In the genomic region with DNA sequence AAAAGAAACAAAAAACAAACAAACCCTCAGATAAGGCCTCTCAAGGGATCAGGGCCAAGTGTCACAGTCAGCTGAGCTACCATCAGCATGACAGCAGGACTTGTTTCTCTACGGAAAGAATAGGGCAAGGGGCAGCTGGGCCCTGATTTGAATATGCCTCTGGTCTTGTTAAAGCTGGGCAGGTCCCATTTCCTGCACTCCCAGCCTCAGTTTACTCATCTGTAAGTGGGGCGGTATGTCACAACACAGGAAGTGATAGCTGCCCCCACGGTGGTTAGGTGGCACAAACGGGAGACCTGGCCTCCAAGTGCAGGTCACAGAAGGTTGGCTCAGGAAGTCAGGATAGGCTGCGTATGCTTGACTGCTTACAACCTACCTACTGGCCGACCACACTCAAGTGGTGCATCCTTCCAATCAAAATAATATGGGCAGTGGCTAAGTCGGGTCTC, we compare ENCODE assay signal across 8 mouse cellular contexts. TPM values are rescaled to one million over a fixed set of nuclear protein-coding genes. Genes with fewer than 3 reads are reported as not detected.
DNase-seq lines count a peak whose midpoint lies in the region; ATAC-seq and TF ChIP-seq lines count a peak whose summit lies in the region.

No protein-coding gene starts in this region.

- DNase-seq in kidney, adult 18-20 months = peak; percentile 31
- DNase-seq in kidney, adult 8-10 months = no peak
- no peak for DNase-seq in forebrain, embryonic 11.5 days (ENCODE audit: low spot score)
- DNase-seq in liver, embryonic 13.5 days = no peak
- DNase-seq in urinary bladder, adult 18-20 months (ENCODE audit: low spot score in 2 of 2) = no peak
- no peak for DNase-seq in layer of hippocampus, adult 9-11 months
- DNase-seq in lung, postnatal 4 days = no peak

- H3K9me3 ChIP-seq in E14TG2a.4 (ENCODE audit: low read length) = no peaks in the 10 kb centered on the region
- no peaks in the 10 kb centered on the region for H3K9me3 ChIP-seq in forebrain, embryonic 11.5 days (ENCODE audit: control insufficient read depth, low read length)
- no peaks in the 10 kb centered on the region for H3K9me3 ChIP-seq in liver, embryonic 13.5 days (replicated peaks)

- no peaks in the 10 kb centered on the region for H3K27me3 ChIP-seq in E14TG2a.4 (ENCODE audit: insufficient read depth, low read length)
- H3K27me3 ChIP-seq in forebrain, embryonic 11.5 days (ENCODE audit: control insufficient read depth, insufficient read depth, low read length) = no peaks in the 10 kb centered on the region
- H3K27me3 ChIP-seq in liver, embryonic 13.5 days = no peaks in the 10 kb centered on the region

- H3K4me3 ChIP-seq in E14TG2a.4 (replicated peaks; ENCODE audit: low read length) = peak overlapping the region; percentile 97
- H3K4me3 ChIP-seq in forebrain, embryonic 11.5 days (ENCODE audit: low read depth, low read length) = peak overlapping the region; percentile 95
- H3K4me3 ChIP-seq in liver, embryonic 13.5 days (replicated peaks) = peak overlapping the region; percentile 95

- H3K27ac ChIP-seq in forebrain, embryonic 11.5 days (ENCODE audit: low read depth, low read length) = no peak overlapping the region
- peak overlapping the region; percentile 84 for H3K27ac ChIP-seq in liver, embryonic 13.5 days

- 37% methylated on average over 7 of the region's 7 CpGs for WGBS in forebrain, embryonic 11.5 days
- 23% methylated on average over 7 of the region's 7 CpGs for WGBS in liver, embryonic 13.5 days (ENCODE audit: insufficient replicate concordance)

- ATAC-seq in forebrain, embryonic 11.5 days (replicated peaks; ENCODE audit: low FRiP score) = no peak
- ATAC-seq in liver, embryonic 13.5 days (ENCODE audit: low read depth) = no peak

- peaks cover 30% of the 10 kb centered on the region for H3K36me3 ChIP-seq in E14TG2a.4 (ENCODE audit: insufficient read depth, low read length)
- H3K36me3 ChIP-seq in forebrain, embryonic 11.5 days (ENCODE audit: control insufficient read depth, insufficient read depth, low read length) = no peaks in the 10 kb centered on the region
- H3K36me3 ChIP-seq in liver, embryonic 13.5 days = no peaks in the 10 kb centered on the region

- H3K4me1 ChIP-seq in E14TG2a.4 (replicated peaks; ENCODE audit: low read depth, low read length) = peaks cover 82% of the 10 kb centered on the region
- peaks cover 2% of the 10 kb centered on the region; the same call in 1 of the 2 replicates for H3K4me1 ChIP-seq in forebrain, embryonic 11.5 days (replicated peaks; ENCODE audit: control insufficient read depth, insufficient read depth, low read length)
- H3K4me1 ChIP-seq in liver, embryonic 13.5 days (replicated peaks) = peaks cover 55% of the 10 kb centered on the region

- H3K4me2 ChIP-seq in forebrain, embryonic 11.5 days (ENCODE audit: low read depth, low read length, severe bottlenecking) = peak overlapping the region; percentile 86
- H3K4me2 ChIP-seq in liver, embryonic 13.5 days = peak overlapping the region; percentile 95

- H3K9ac ChIP-seq in forebrain, embryonic 11.5 days (ENCODE audit: low read length) = peak overlapping the region; percentile 86
- H3K9ac ChIP-seq in liver, embryonic 13.5 days = peak overlapping the region; percentile 96

- TF ChIP-seq CTCF in E14TG2a.4 (conservative IDR thresholded peaks at IDR 0.05; ENCODE audit: low read length) = no peak

RNA-seq across cellular contexts. Expression of a gene that starts 2.0 kb away (rescaled TPM):
- polyA plus RNA-seq in forebrain, embryonic 11.5 days (2014; fragmentation: Nextera tagmentation; extraction: Ambion mirVana) = 25.7 and 26.1 TPM in 2 replicates
- polyA plus RNA-seq in liver, embryonic 13.5 days (2015; fragmentation: Nextera tagmentation; extraction: Ambion mirVana) = 8.6 and 10.5 TPM in 2 replicates

RNA-seq across cellular contexts. Expression of a gene that starts 19.3 kb away (rescaled TPM):
- 47.3 and 51.0 TPM in 2 replicates for polyA plus RNA-seq in forebrain, embryonic 11.5 days (2014; fragmentation: Nextera tagmentation; extraction: Ambion mirVana)
- polyA plus RNA-seq in liver, embryonic 13.5 days (2015; fragmentation: Nextera tagmentation; extraction: Ambion mirVana) = 157 and 164 TPM in 2 replicates

RNA-seq across cellular contexts. Expression of a gene that starts 33.5 kb away (rescaled TPM):
- polyA plus RNA-seq in forebrain, embryonic 11.5 days (2014; fragmentation: Nextera tagmentation; extraction: Ambion mirVana) = 59.8 and 70.9 TPM in 2 replicates
- polyA plus RNA-seq in liver, embryonic 13.5 days (2015; fragmentation: Nextera tagmentation; extraction: Ambion mirVana) = 33.1 and 33.3 TPM in 2 replicates
